Mouse (Mus musculus): ENCODE data around the gene Nubp2. TPM values are rescaled to one million over a fixed set of nuclear protein-coding genes. Genes with fewer than 3 reads are reported as not detected.
A peak's percentile ranks its signal among the peaks of the same experiment; 100 is the strongest.

Gene Nubp2
- polyA plus RNA-seq, 1 experiment: 36.3 TPM

GRCm38 (mm10) chr17:24878531-24878930 is 7.6 kb downstream of the Nubp2 start:
- no peak for DNase-seq (ENCODE audit: low read depth)
- TF ChIP-seq CTCF (IDR thresholded peaks at IDR 0.05; ENCODE audit: borderline replicate concordance, extremely low read depth, insufficient read depth, insufficient read length) (no peak), POLR2A (IDR thresholded peaks at IDR 0.05; ENCODE audit: borderline replicate concordance, extremely low read depth, insufficient read depth, insufficient read length, poor library complexity, severe bottlenecking) (no peak)

- no peak for DNase-seq (ENCODE audit: low read depth)
- TF ChIP-seq POLR2A (IDR thresholded peaks at IDR 0.05; ENCODE audit: borderline replicate concordance, extremely low read depth, insufficient read depth, insufficient read length, poor library complexity, severe bottlenecking) (no peak), CTCF (IDR thresholded peaks at IDR 0.05; ENCODE audit: borderline replicate concordance, extremely low read depth, insufficient read depth, insufficient read length) (no peak)
These were observed 8.1 kb downstream of the Nubp2 start for GRCm38 (mm10) chr17:24878117-24878397.

DNA sequence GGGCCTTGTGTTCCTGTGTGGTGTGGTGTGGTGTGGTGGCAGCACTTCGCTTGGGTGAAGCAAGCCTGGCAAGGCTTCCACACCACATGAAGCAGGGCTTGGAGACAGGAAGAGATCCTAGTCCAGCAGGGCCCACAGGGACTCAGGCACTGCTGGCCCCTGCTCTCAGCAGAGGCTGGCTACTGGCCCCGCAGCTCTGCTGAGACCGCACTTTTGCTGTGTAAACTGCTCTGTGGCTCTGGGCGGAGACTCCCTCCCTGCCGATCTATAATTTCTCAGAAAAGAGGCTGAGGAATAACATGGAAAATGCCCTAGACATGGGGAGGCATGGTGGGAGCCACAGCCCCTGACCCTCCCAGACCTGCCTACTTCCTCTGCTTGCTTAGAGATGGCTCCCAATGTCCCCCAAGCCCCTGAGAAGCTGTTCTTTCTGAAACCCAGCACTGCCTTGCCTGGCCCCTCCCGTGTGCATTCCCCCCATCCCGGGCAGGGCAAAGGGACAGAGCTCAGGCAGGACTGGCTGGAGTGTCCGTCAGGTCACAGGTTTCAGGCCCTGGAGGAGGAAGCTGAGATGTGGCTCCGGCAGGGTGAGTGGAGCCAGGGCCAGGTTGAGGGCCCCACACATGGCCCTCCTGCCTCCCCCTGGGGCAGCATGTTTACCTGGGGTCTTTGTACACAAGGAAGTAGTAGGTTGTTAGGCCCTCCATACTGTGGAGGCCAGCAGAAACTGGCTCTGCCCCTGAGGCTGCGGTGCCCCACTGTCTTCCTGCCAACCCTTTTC is 8.6 kb downstream of the Nubp2 start:
- no peak for DNase-seq (ENCODE audit: low read depth)
- TF ChIP-seq POLR2A (IDR thresholded peaks at IDR 0.05; ENCODE audit: borderline replicate concordance, extremely low read depth, insufficient read depth, insufficient read length, poor library complexity, severe bottlenecking): no peak
- no peak for TF ChIP-seq CTCF (IDR thresholded peaks at IDR 0.05; ENCODE audit: borderline replicate concordance, extremely low read depth, insufficient read depth, insufficient read length)

GRCm38 (mm10) chr17:24874989-24875388 is 11.2 kb downstream of the Nubp2 start:
- no peak for TF ChIP-seq CTCF (IDR thresholded peaks at IDR 0.05; ENCODE audit: borderline replicate concordance, extremely low read depth, insufficient read depth, insufficient read length)
- no peak for DNase-seq (ENCODE audit: low read depth)

- no peak for TF ChIP-seq POLR2A (IDR thresholded peaks at IDR 0.05; ENCODE audit: borderline replicate concordance, extremely low read depth, insufficient read depth, insufficient read length, poor library complexity, severe bottlenecking)
- no peak for TF ChIP-seq CTCF (IDR thresholded peaks at IDR 0.05; ENCODE audit: borderline replicate concordance, extremely low read depth, insufficient read depth, insufficient read length)
- no peak for DNase-seq (ENCODE audit: low read depth)
These were observed 11.8 kb downstream of the Nubp2 start for GRCm38 (mm10) chr17:24874405-24874745.

DNA sequence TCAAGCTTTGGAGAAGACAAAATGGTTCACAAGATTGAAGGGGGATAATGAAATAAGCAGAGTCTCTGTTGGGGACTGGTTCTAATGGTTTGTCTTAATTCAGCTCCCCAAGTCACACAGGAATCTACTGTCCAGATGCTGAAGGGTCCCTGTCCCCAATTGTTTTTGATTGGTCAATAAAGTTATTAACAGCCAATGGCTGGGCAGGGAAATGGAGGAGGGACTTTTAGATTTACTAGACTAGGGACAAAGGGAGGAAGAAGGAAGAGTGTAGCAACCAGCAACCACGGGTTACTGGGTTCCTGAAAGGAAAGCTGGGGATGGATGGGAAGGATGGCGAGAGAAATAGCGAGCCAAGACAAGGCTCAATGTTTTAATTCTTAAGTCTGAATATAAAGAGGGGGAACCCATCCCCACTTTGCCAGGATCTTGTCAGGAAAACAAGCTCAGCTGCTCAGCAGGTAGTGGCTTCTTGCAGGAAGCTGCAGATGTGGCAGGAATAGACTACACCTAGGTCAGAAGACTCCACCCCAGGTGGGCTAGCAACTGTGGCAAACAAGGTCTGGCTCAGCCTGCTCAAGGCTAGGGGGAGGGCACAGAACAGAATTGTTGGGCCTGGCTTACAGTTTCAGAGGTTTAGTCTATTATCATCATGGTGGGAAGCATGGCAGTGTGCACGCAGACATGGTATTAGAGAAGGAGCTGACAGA is 12.3 kb downstream of the Nubp2 start:
- no peak for DNase-seq (ENCODE audit: low read depth)
- TF ChIP-seq CTCF (IDR thresholded peaks at IDR 0.05; ENCODE audit: borderline replicate concordance, extremely low read depth, insufficient read depth, insufficient read length) (no peak), POLR2A (IDR thresholded peaks at IDR 0.05; ENCODE audit: borderline replicate concordance, extremely low read depth, insufficient read depth, insufficient read length, poor library complexity, severe bottlenecking) (no peak)

- no peak for DNase-seq (ENCODE audit: low read depth)
- no peak for TF ChIP-seq POLR2A (IDR thresholded peaks at IDR 0.05; ENCODE audit: borderline replicate concordance, extremely low read depth, insufficient read depth, insufficient read length, poor library complexity, severe bottlenecking)
- TF ChIP-seq CTCF (IDR thresholded peaks at IDR 0.05; ENCODE audit: borderline replicate concordance, extremely low read depth, insufficient read depth, insufficient read length): no peak
These were observed 18.2 kb downstream of the Nubp2 start for GRCm38 (mm10) chr17:24867914-24868313.

GRCm38 (mm10) chr17:24865776-24866175 is 20.4 kb downstream of the Nubp2 start, which contains the start of gene Igfals:
Igfals (plus strand) TSS chr17:24865997.
- no peak for DNase-seq (ENCODE audit: low read depth)
- TF ChIP-seq CTCF (IDR thresholded peaks at IDR 0.05; ENCODE audit: borderline replicate concordance, extremely low read depth, insufficient read depth, insufficient read length) (no peak), POLR2A (IDR thresholded peaks at IDR 0.05; ENCODE audit: borderline replicate concordance, extremely low read depth, insufficient read depth, insufficient read length, poor library complexity, severe bottlenecking) (no peak)

DNA sequence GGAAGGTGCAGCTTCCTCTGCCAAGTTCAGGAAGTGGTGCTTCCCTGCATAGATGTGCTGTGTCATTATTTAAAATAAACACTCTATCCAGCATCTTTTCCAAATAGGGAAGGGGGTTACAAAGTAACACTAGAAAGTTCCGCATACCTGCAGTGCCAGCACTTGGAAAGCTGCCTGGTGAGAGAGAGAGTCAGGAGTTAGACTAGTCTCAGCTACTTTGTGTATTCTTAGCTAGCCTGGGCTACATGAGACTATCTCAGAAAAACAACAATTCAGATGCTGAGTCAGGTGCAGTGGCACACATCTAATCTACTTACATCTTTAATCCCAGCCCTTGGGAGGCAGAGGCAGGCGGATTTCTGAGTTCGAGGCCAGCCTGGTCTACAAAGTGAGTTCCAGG is 24.4 kb downstream of the Nubp2 start:
- TF ChIP-seq POLR2A (IDR thresholded peaks at IDR 0.05; ENCODE audit: borderline replicate concordance, extremely low read depth, insufficient read depth, insufficient read length, poor library complexity, severe bottlenecking): no peak
- no peak for TF ChIP-seq CTCF (IDR thresholded peaks at IDR 0.05; ENCODE audit: borderline replicate concordance, extremely low read depth, insufficient read depth, insufficient read length)
- no peak for DNase-seq (ENCODE audit: low read depth)

DNA sequence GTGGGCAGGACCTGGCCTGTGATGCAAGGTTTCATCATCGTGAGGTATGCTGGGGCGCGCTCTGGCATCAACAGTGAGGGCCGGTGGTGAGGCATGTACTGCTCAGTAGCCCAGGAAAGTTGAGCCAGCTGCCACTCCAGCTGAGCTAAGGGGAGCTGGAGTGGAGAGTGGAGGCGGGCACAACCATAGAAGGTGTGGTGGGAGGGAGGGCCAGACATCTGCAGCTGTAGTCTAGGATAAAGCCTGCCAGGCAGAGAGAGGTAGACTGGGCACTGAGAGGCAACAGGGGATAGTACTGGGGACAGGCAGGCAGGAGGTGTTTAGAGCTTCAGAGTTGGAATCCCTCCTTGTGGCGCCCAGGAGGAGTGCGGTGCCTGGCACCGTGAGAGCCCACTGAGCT is 26.1 kb downstream of the Nubp2 start:
- no peak for TF ChIP-seq POLR2A (IDR thresholded peaks at IDR 0.05; ENCODE audit: borderline replicate concordance, extremely low read depth, insufficient read depth, insufficient read length, poor library complexity, severe bottlenecking)
- DNase-seq (ENCODE audit: low read depth): no peak

GRCm38 (mm10) chr17:24858967-24859366 is 27.2 kb downstream of the Nubp2 start:
- peak; percentile 54 for DNase-seq (ENCODE audit: low read depth)
- TF ChIP-seq POLR2A (IDR thresholded peaks at IDR 0.05; ENCODE audit: borderline replicate concordance, extremely low read depth, insufficient read depth, insufficient read length, poor library complexity, severe bottlenecking) (no peak), CTCF (IDR thresholded peaks at IDR 0.05; ENCODE audit: borderline replicate concordance, extremely low read depth, insufficient read depth, insufficient read length) (no peak)

- TF ChIP-seq CTCF (IDR thresholded peaks at IDR 0.05; ENCODE audit: borderline replicate concordance, extremely low read depth, insufficient read depth, insufficient read length) (no peak), POLR2A (IDR thresholded peaks at IDR 0.05; ENCODE audit: borderline replicate concordance, extremely low read depth, insufficient read depth, insufficient read length, poor library complexity, severe bottlenecking) (no peak)
These were observed 28.2 kb downstream of the Nubp2 start for GRCm38 (mm10) chr17:24857831-24858470.

More at GRCm38 (mm10) chr17:24857831-24858470, 28.2 kb downstream of the Nubp2 start:
- DNase-seq (ENCODE audit: low read depth): no peak
